Mouse (Mus musculus): ENCODE measurements around the gene Nedd9. TPM values are rescaled to one million over a fixed set of nuclear protein-coding genes. Genes with fewer than 3 reads are reported as not detected.
A peak's percentile ranks its signal among the peaks of the same experiment; 100 is the strongest.

Nedd9 gene
- polyA plus RNA-seq, 1 experiment from 2014 or later: 15.8 TPM

GRCm38 (mm10) chr13:41381806-41382546 lies 105.2 kb downstream of the Nedd9 start:
- H3K4me3 ChIP-seq: no peak overlapping the region
- no peaks in the 10 kb centered on the region for H3K36me3 ChIP-seq
- peaks cover 8% of the 10 kb centered on the region; the same call in 1 of the 2 replicates for H3K27me3 ChIP-seq (ENCODE audit: insufficient read depth, poor library complexity, severe bottlenecking)
- no peak for DNase-seq (ENCODE audit: low spot score)
- WGBS: 82% methylated on average over 5 of the region's 5 CpGs
- H3K9me3 ChIP-seq: no peaks in the 10 kb centered on the region
- H3K27ac ChIP-seq: no peak overlapping the region
- peaks cover 5% of the 10 kb centered on the region; the same call in 1 of the 2 replicates for H3K4me1 ChIP-seq

- no peaks in the 10 kb centered on the region for H3K4me1 ChIP-seq
- no peak overlapping the region for H3K27ac ChIP-seq
- no peaks in the 10 kb centered on the region for H3K36me3 ChIP-seq
- H3K9me3 ChIP-seq: no peaks in the 10 kb centered on the region
- no peak for DNase-seq (ENCODE audit: low spot score)
- no peak overlapping the region for H3K4me3 ChIP-seq
- WGBS: 71% methylated on average over 7 of the region's 7 CpGs
- peaks cover 8% of the 10 kb centered on the region; the same call in 1 of the 2 replicates for H3K27me3 ChIP-seq (ENCODE audit: insufficient read depth, poor library complexity, severe bottlenecking)
Observed at GRCm38 (mm10) chr13:41381041-41381805, 105.9 kb downstream of the Nedd9 start.

GRCm38 (mm10) chr13:41379951-41380465 lies 107.2 kb downstream of the Nedd9 start:
- Histone ChIP-seq H3K27ac (no peak overlapping the region), H3K36me3 (no peaks in the 10 kb centered on the region), H3K27me3 (ENCODE audit: insufficient read depth, poor library complexity, severe bottlenecking) (peaks cover 8% of the 10 kb centered on the region; the same call in 1 of the 2 replicates), H3K9me3 (no peaks in the 10 kb centered on the region), H3K4me3 (no peak overlapping the region), H3K4me1 (no peaks in the 10 kb centered on the region)
- WGBS: 87% methylated on average over 4 of the region's 4 CpGs
- DNase-seq (ENCODE audit: low spot score): no peak

GRCm38 (mm10) chr13:41378462-41378861 lies 108.7 kb downstream of the Nedd9 start:
- Histone ChIP-seq H3K4me3 (no peak overlapping the region), H3K27ac (no peak overlapping the region), H3K36me3 (no peaks in the 10 kb centered on the region), H3K9me3 (no peaks in the 10 kb centered on the region), H3K4me1 (no peaks in the 10 kb centered on the region), H3K27me3 (ENCODE audit: insufficient read depth, poor library complexity, severe bottlenecking) (peaks cover 8% of the 10 kb centered on the region; the same call in 1 of the 2 replicates)
- DNase-seq (ENCODE audit: low spot score): no peak
- WGBS: 62% methylated on average over 5 of the region's 5 CpGs

- Histone ChIP-seq H3K27ac (no peak overlapping the region), H3K9me3 (no peaks in the 10 kb centered on the region), H3K4me3 (no peak overlapping the region), H3K4me1 (0 out of 2 replicates have a peak, but pooled peaks cover 3% of the 10 kb centered on the region), H3K27me3 (ENCODE audit: insufficient read depth, poor library complexity, severe bottlenecking) (peaks cover 8% of the 10 kb centered on the region; the same call in 1 of the 2 replicates), H3K36me3 (no peaks in the 10 kb centered on the region)
- WGBS: 82% methylated on average over 9 of the region's 9 CpGs
- DNase-seq (ENCODE audit: low spot score): no peak
Observed at GRCm38 (mm10) chr13:41377856-41378255, 109.3 kb downstream of the Nedd9 start.

- Histone ChIP-seq H3K4me1 (0 out of 2 replicates have a peak, but pooled peaks cover 5% of the 10 kb centered on the region), H3K36me3 (no peaks in the 10 kb centered on the region), H3K4me3 (no peak overlapping the region), H3K27ac (no peak overlapping the region), H3K27me3 (ENCODE audit: insufficient read depth, poor library complexity, severe bottlenecking) (peaks cover 8% of the 10 kb centered on the region; the same call in 1 of the 2 replicates), H3K9me3 (no peaks in the 10 kb centered on the region)
- WGBS: 38% methylated on average over 2 of the region's 2 CpGs
- DNase-seq (ENCODE audit: low spot score): no peak
Observed at GRCm38 (mm10) chr13:41377011-41377431, 110.1 kb downstream of the Nedd9 start.

GRCm38 (mm10) chr13:41376111-41376510 lies 111.1 kb downstream of the Nedd9 start:
- Histone ChIP-seq H3K27me3 (ENCODE audit: insufficient read depth, poor library complexity, severe bottlenecking) (peaks cover 8% of the 10 kb centered on the region; the same call in 1 of the 2 replicates), H3K4me1 (0 out of 2 replicates have a peak, but pooled peaks cover 5% of the 10 kb centered on the region), H3K4me3 (no peak overlapping the region), H3K9me3 (no peaks in the 10 kb centered on the region), H3K36me3 (no peaks in the 10 kb centered on the region), H3K27ac (no peak overlapping the region)
- no peak for DNase-seq (ENCODE audit: low spot score)
- WGBS: 72% methylated on average over 4 of the region's 4 CpGs

- DNase-seq (ENCODE audit: low spot score): no peak
- H3K27me3 ChIP-seq (ENCODE audit: insufficient read depth, poor library complexity, severe bottlenecking): peaks cover 8% of the 10 kb centered on the region; the same call in 1 of the 2 replicates
- H3K4me3 ChIP-seq: no peak overlapping the region
- H3K27ac ChIP-seq: no peak overlapping the region
- H3K4me1 ChIP-seq: 0 out of 2 replicates have a peak, but pooled peaks cover 5% of the 10 kb centered on the region
- WGBS: 79% methylated on average over 6 of the region's 6 CpGs
- H3K9me3 ChIP-seq: no peaks in the 10 kb centered on the region
- no peaks in the 10 kb centered on the region for H3K36me3 ChIP-seq
Observed at GRCm38 (mm10) chr13:41375696-41376095, 111.5 kb downstream of the Nedd9 start.

- Histone ChIP-seq H3K27me3 (ENCODE audit: insufficient read depth, poor library complexity, severe bottlenecking) (peaks cover 8% of the 10 kb centered on the region; the same call in 1 of the 2 replicates), H3K4me1 (0 out of 2 replicates have a peak, but pooled peaks cover 5% of the 10 kb centered on the region), H3K4me3 (no peak overlapping the region), H3K36me3 (no peaks in the 10 kb centered on the region), H3K27ac (no peak overlapping the region), H3K9me3 (no peaks in the 10 kb centered on the region)
- WGBS: 82% methylated on average over 1 of the region's 1 CpGs
- peak; percentile 60 for DNase-seq (ENCODE audit: low spot score)
Observed at GRCm38 (mm10) chr13:41374886-41375285, 112.3 kb downstream of the Nedd9 start.

- H3K4me1 ChIP-seq: 0 out of 2 replicates have a peak, but pooled peaks cover 5% of the 10 kb centered on the region
- H3K36me3 ChIP-seq: no peaks in the 10 kb centered on the region
- H3K27me3 ChIP-seq (ENCODE audit: insufficient read depth, poor library complexity, severe bottlenecking): peaks cover 5% of the 10 kb centered on the region; the same call in 1 of the 2 replicates
- H3K4me3 ChIP-seq: no peak overlapping the region
- H3K9me3 ChIP-seq: no peaks in the 10 kb centered on the region
- H3K27ac ChIP-seq: no peak overlapping the region; the same call in 1 of the 2 replicates
- peak; percentile 71 for DNase-seq (ENCODE audit: low spot score)
- 74% methylated on average over 8 of the region's 8 CpGs for WGBS
Observed at GRCm38 (mm10) chr13:41372555-41373460, 114.4 kb downstream of the Nedd9 start.

GRCm38 (mm10) chr13:41371547-41371946 lies 115.6 kb downstream of the Nedd9 start:
- no peaks in the 10 kb centered on the region for H3K27me3 ChIP-seq (ENCODE audit: insufficient read depth, poor library complexity, severe bottlenecking)
- no peak for DNase-seq (ENCODE audit: low spot score)
- no peak overlapping the region for H3K27ac ChIP-seq
- WGBS: 85% methylated on average over 3 of the region's 3 CpGs
- no peaks in the 10 kb centered on the region for H3K9me3 ChIP-seq
- 0 out of 2 replicates have a peak, but pooled peaks cover 5% of the 10 kb centered on the region for H3K4me1 ChIP-seq
- no peak overlapping the region for H3K4me3 ChIP-seq
- H3K36me3 ChIP-seq: no peaks in the 10 kb centered on the region

- no peak overlapping the region for H3K4me3 ChIP-seq
- H3K27ac ChIP-seq: no peak overlapping the region
- H3K9me3 ChIP-seq: no peaks in the 10 kb centered on the region
- H3K36me3 ChIP-seq: no peaks in the 10 kb centered on the region
- no peaks in the 10 kb centered on the region for H3K27me3 ChIP-seq (ENCODE audit: insufficient read depth, poor library complexity, severe bottlenecking)
- WGBS: 76% methylated on average over 5 of the region's 5 CpGs
- no peak for DNase-seq (ENCODE audit: low spot score)
- 0 out of 2 replicates have a peak, but pooled peaks cover 5% of the 10 kb centered on the region for H3K4me1 ChIP-seq
Observed at GRCm38 (mm10) chr13:41368612-41369011, 118.5 kb downstream of the Nedd9 start.

Measured in heart, embryonic 10.5 days (tissue).